Mouse (Mus musculus): Measurements from ENCODE around the gene Usp9y. TPM values are rescaled to one million over a fixed set of nuclear protein-coding genes. Genes with fewer than 3 reads are reported as not detected.

The Usp9y gene
- not detected for polyA plus RNA-seq (2012; fragmentation: generic; extraction: Trizol)

GRCm38 (mm10) chrY:1459682-1460081, at the start of gene Usp9y:
Usp9y (minus strand) TSS chrY:1459782.

GRCm38 (mm10) chrY:1286171-1286795, 173.3 kb downstream of the Usp9y start, which contains the start of gene Ddx3y:
Ddx3y (minus strand) TSS chrY:1286629.

Other genes with a start within 250 kb of the Usp9y start
- not detected for gene Uty, start 214.0 kb downstream of the Usp9y start, polyA plus RNA-seq (2012; fragmentation: generic; extraction: Trizol)
- not detected for gene Ddx3y, start 173.2 kb downstream of the Usp9y start, polyA plus RNA-seq (2012; fragmentation: generic; extraction: Trizol)